Mouse (Mus musculus) monocyte, adult 5-6 weeks (primary cell): ENCODE results near the gene Unk. TPM values are rescaled to one million over a fixed set of nuclear protein-coding genes. Genes with fewer than 3 reads are reported as not detected.

ENCODE experiments used
- total RNA-seq: library from RNA; stranded (forward); fragments of 200-1000, 200-491, 200-594 nt; gene quantifications from 3 replicates; pipeline ENCODE4 v1.2.3, GENCODE M21; 2017

Unk gene
- total RNA-seq, 1 experiment from 2014 or later: 8.3 TPM

Other genes with a start within 250 kb of the Unk start
- 0.19 to 5.1 TPM (median 0.78 TPM) in 3 replicates for gene Caskin2, start 216.7 kb upstream of the Unk start, total RNA-seq
- 6.3 to 11.7 TPM (median 7.3 TPM) in 3 replicates for gene Tsen54, start 215.6 kb upstream of the Unk start, total RNA-seq
- 10.4 to 25.9 TPM (median 10.7 TPM) in 3 replicates for gene Llgl2, start 206.3 kb upstream of the Unk start, total RNA-seq
- not detected in 3 replicates for gene Myo15b, start 171.9 kb upstream of the Unk start, total RNA-seq
- 0.87 to 5.0 TPM (median 0.96 TPM) in 3 replicates for gene Smim5, start 130.4 kb upstream of the Unk start, total RNA-seq
- 0.49 TPM in 1 of 3 replicates, not detected in the others for gene Smim6, start 118.3 kb upstream of the Unk start, total RNA-seq
- gene Sap30bp, start 97.0 kb upstream of the Unk start, total RNA-seq: 109 to 210 TPM (median 121 TPM) in 3 replicates
- gene Recql5, start 96.8 kb upstream of the Unk start, total RNA-seq: 16.2 to 25.6 TPM (median 23.2 TPM) in 3 replicates
- not detected in 3 replicates for gene Itgb4, start 55.6 kb upstream of the Unk start, total RNA-seq
- 3.6 to 6.4 TPM (median 5.8 TPM) in 3 replicates for gene Galk1, start 17.6 kb upstream of the Unk start, total RNA-seq
- 1,370 to 2,118 TPM (median 2,068 TPM) in 3 replicates for gene H3f3b, start 2.4 kb upstream of the Unk start, total RNA-seq
- gene Unc13d, start 47.6 kb downstream of the Unk start, total RNA-seq: 27.7 to 53.1 TPM (median 29.1 TPM) in 3 replicates
- 59.0 to 73.8 TPM (median 62.7 TPM) in 3 replicates for gene Wbp2, start 56.7 kb downstream of the Unk start, total RNA-seq
- not detected in 3 replicates for gene Trim47, start 96.9 kb downstream of the Unk start, total RNA-seq
- 13.9 to 23.1 TPM (median 20.1 TPM) in 3 replicates for gene Trim65, start 100.8 kb downstream of the Unk start, total RNA-seq
- 10.7 to 28.4 TPM (median 15.3 TPM) in 3 replicates for gene Mrpl38, start 108.5 kb downstream of the Unk start, total RNA-seq
- gene Fbf1, start 137.8 kb downstream of the Unk start, total RNA-seq: 12.9 to 31.1 TPM (median 16.4 TPM) in 3 replicates
- 27.4 to 31.3 TPM (median 30.8 TPM) in 3 replicates for gene Ten1, start 168.5 kb downstream of the Unk start, total RNA-seq
- gene Acox1, start 168.7 kb downstream of the Unk start, total RNA-seq: 26.1 to 35.6 TPM (median 28.5 TPM) in 3 replicates
- gene Evpl, start 207.8 kb downstream of the Unk start, total RNA-seq: 0.21 TPM in 1 of 3 replicates, not detected in the others
- 18.0 to 34.3 TPM (median 25.7 TPM) in 3 replicates for gene Srp68, start 243.9 kb downstream of the Unk start, total RNA-seq